Mouse (Mus musculus): ENCODE measurements around the gene Rbm48.
A peak's percentile ranks its signal among the peaks of the same experiment; 100 is the strongest.

Rbm48 gene

GRCm38 (mm10) chr5:3551481-3551880, 44.9 kb downstream of the Rbm48 start:
- DNase-seq (ENCODE audit: low spot score): no peak

GRCm38 (mm10) chr5:3546226-3546625, 50.2 kb downstream of the Rbm48 start:
- no peak for DNase-seq (ENCODE audit: low spot score)

GRCm38 (mm10) chr5:3544480-3544769, 52.0 kb downstream of the Rbm48 start:
- no peak for DNase-seq (ENCODE audit: low spot score)

- peak; percentile 87 for DNase-seq (ENCODE audit: low spot score)
Observed at GRCm38 (mm10) chr5:3543629-3544479, 52.5 kb downstream of the Rbm48 start, which contains the start of gene Fam133b. Gene Fam133b, plus strand, starts transcription at chr5:3543833.

GRCm38 (mm10) chr5:3541871-3542270, 54.5 kb downstream of the Rbm48 start:
- no peak for DNase-seq (ENCODE audit: low spot score)

- DNase-seq (ENCODE audit: low spot score): no peak
Observed at GRCm38 (mm10) chr5:3538505-3539472, 57.6 kb downstream of the Rbm48 start.

- DNase-seq (ENCODE audit: low spot score): no peak
Observed at GRCm38 (mm10) chr5:3536592-3537212, 59.7 kb downstream of the Rbm48 start.
